Mouse (Mus musculus) liver, embryonic 16.5 days (tissue): ENCODE data around the gene 4930505A04Rik. TPM values are rescaled to one million over a fixed set of nuclear protein-coding genes. Genes with fewer than 3 reads are reported as not detected.
"Not testable (repeated sequence)": the region's sequence is repeated elsewhere in the genome, so short reads cannot be mapped to it uniquely, and the experiment has no call there.

Source experiments
- ATAC-seq: fragments of 200-750 bp; cut with Nextera tagmentation; 2 replicates; pipeline ENCODE4 v1.8.0; 2017; ENCODE audit warnings: low read depth, mild to moderate bottlenecking, moderate number of reproducible peaks, moderate library complexity
- H3K27ac ChIP-seq: fragments of 300-500 bp; sonication (generic); 2 replicates; pipeline ENCODE4 v1.5.1; 2014; ENCODE audit warnings: mild to moderate bottlenecking, low read length
- H3K27me3 ChIP-seq: fragments of 300-500 bp; sonication (generic); 2 replicates; pipeline ENCODE4 v1.6.1; 2014; ENCODE audit warnings: low read depth, low read length, mixed read lengths; ENCODE audit not compliant: control insufficient read depth, insufficient read depth
- H3K36me3 ChIP-seq: fragments of 300-500 bp; sonication (generic); 2 replicates; pipeline ENCODE4 v1.6.1; 2014; ENCODE audit warnings: mild to moderate bottlenecking; ENCODE audit not compliant: control insufficient read depth, insufficient read depth
- H3K4me1 ChIP-seq: fragments of 300-500 bp; sonication (generic); 2 replicates; pipeline ENCODE4 v1.6.1; 2014; ENCODE audit warnings: low read depth, low read length, mixed read lengths; ENCODE audit not compliant: control insufficient read depth
- H3K4me2 ChIP-seq: fragments of 300-500 bp; sonication (generic); 2 replicates; pipeline ENCODE4 v1.6.1; 2014; ENCODE audit warnings: low read depth, low read length, mixed read lengths
- H3K4me3 ChIP-seq: fragments of 300-500 bp; sonication (generic); 2 replicates; pipeline ENCODE4 v1.5.1; 2014; ENCODE audit warnings: low read depth, mild to moderate bottlenecking, low read length
- H3K9ac ChIP-seq: fragments of 300-500 bp; sonication (generic); 2 replicates; pipeline ENCODE4 v1.6.1; 2014; ENCODE audit warnings: low read depth, low read length
- H3K9me3 ChIP-seq: fragments of 300-500 bp; sonication (generic); replicated peaks from 2 replicates; pipeline ENCODE4 v1.6.1; 2016; ENCODE audit warnings: low read length; ENCODE audit not compliant: control insufficient read depth
- whole genome bisulfite sequencing: fragments of 180-500 bp; shearing (Covaris S2); extraction: QIAGEN DNeasy Blood & Tissue Kit; methylation state at CpG from one replicate; pipeline ENCODE4 v1.1.7; 2014; ENCODE audit not compliant: insufficient replicate concordance; 5-methylcytosine and 5-hydroxymethylcytosine counted together
- polyA plus RNA-seq: library from polyadenylated mRNA; unstranded; fragments of >200 nt; fragmentation: Nextera tagmentation; extraction: Ambion mirVana; gene quantifications from 2 replicates; pipeline ENCODE4 v1.2.1, GENCODE M21; 2015

Gene 4930505A04Rik
- polyA plus RNA-seq, 1 experiment from 2014 or later: not detected

DNA sequence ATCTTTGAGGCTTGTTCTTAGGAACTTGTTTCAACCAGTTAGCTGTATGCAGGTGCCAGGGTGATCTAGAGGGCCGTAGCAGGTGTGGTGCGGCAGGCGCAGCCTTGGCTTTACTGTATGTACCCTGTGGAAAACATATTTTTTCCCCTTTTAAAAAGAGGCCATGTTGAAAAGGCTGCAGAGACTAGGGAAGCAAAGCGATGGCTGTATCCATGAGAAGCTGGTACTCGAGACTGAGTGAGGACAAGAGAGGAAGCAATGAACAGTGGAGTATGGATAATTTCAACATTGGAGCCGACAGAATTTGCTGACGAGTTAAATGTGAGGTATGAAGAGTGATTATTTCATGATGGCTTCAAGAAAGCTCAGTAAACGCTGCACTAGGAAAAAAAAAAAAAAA lies 440 bp downstream of the 4930505A04Rik start:
- 56% methylated on average over 8 of the region's 8 CpGs for WGBS
- ATAC-seq: no peak
- no peaks in the 10 kb centered on the region for H3K27me3 ChIP-seq
- no peaks in the 10 kb centered on the region for H3K4me1 ChIP-seq
- H3K36me3 ChIP-seq: no peaks in the 10 kb centered on the region
- H3K4me3 ChIP-seq: no peak overlapping the region
- H3K4me2 ChIP-seq: no peak overlapping the region; the same call in 1 of the 2 replicates
- H3K9me3 ChIP-seq: no peaks in the 10 kb centered on the region
- no peak overlapping the region for H3K9ac ChIP-seq
- H3K27ac ChIP-seq: no peak overlapping the region

DNA sequence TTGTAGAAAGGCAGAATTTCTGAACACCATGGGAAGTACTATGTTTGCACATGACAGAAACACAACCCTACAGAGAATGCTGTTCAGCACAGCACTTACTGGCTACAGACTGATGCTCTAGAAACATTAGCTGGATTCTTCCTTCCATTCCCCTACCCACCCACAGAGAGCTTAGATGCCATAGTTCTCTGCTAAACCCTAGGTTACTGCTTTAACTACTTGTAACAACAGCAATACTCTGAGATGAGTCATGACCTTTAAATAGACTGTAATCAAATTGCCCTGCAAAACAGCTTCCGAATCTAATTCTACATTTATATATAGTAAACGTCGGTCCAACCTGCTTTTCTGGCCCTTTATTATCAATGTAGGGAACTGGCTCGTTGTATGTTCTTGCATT lies 17.3 kb downstream of the 4930505A04Rik start:
- WGBS: 65% methylated on average over 4 of the region's 4 CpGs
- Histone ChIP-seq H3K9ac (no peak overlapping the region), H3K27ac (no peak overlapping the region), H3K9me3 (no peaks in the 10 kb centered on the region), H3K27me3 (no peaks in the 10 kb centered on the region), H3K4me1 (no peaks in the 10 kb centered on the region), H3K36me3 (no peaks in the 10 kb centered on the region), H3K4me2 (no peak overlapping the region), H3K4me3 (no peak overlapping the region)
- no peak for ATAC-seq

DNA sequence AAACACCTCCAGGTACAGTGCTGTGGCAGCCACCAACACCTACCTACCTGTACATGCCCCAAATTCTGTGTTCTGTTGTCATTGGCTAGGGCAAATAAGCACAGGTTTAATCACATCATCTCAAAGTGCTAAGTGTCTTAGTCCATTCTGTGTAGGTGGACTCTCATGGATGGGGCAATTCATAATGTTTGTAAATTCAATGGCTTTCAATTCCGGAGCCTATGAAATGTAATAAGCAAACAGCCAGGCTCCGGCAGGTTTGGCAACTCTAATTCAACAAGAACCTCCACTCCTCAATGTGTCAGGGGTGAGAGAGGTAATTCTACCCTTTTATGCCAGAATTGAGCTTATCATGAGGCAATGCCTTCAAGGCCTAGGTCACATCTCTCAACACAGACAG lies 23.5 kb downstream of the 4930505A04Rik start:
- 70% methylated on average over 2 of the region's 2 CpGs for WGBS
- H3K4me3 ChIP-seq: no peak overlapping the region
- H3K27me3 ChIP-seq: no peaks in the 10 kb centered on the region
- H3K27ac ChIP-seq: no peak overlapping the region
- H3K9me3 ChIP-seq: no peaks in the 10 kb centered on the region
- no peaks in the 10 kb centered on the region for H3K4me1 ChIP-seq
- H3K9ac ChIP-seq: no peak overlapping the region
- no peaks in the 10 kb centered on the region for H3K36me3 ChIP-seq
- ATAC-seq: no peak
- no peak overlapping the region for H3K4me2 ChIP-seq

DNA sequence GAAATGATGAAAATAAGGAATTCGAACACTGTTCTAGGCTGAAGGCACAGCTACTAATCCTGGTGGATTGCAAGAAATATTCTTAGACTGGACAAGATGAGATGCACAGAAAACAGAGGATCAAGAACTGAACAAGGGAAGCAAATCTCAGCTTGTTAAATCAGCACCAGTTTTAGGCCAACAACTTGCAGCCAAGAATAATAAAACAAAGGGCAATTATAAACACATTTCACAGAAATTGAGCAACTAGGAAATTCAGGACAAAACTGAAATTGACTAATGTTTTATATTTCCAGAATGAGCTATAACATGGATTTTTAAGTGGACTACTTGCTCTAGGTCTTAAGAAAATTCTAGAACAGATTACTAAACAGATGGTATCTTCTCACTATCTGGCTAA lies 24.1 kb downstream of the 4930505A04Rik start:
- Histone ChIP-seq H3K9ac (no peak overlapping the region), H3K27me3 (no peaks in the 10 kb centered on the region), H3K9me3 (no peaks in the 10 kb centered on the region), H3K4me1 (no peaks in the 10 kb centered on the region), H3K4me2 (no peak overlapping the region), H3K27ac (no peak overlapping the region), H3K4me3 (no peak overlapping the region), H3K36me3 (no peaks in the 10 kb centered on the region)
- ATAC-seq: no peak
- WGBS: 66% methylated on average over 1 of the region's 1 CpGs

DNA sequence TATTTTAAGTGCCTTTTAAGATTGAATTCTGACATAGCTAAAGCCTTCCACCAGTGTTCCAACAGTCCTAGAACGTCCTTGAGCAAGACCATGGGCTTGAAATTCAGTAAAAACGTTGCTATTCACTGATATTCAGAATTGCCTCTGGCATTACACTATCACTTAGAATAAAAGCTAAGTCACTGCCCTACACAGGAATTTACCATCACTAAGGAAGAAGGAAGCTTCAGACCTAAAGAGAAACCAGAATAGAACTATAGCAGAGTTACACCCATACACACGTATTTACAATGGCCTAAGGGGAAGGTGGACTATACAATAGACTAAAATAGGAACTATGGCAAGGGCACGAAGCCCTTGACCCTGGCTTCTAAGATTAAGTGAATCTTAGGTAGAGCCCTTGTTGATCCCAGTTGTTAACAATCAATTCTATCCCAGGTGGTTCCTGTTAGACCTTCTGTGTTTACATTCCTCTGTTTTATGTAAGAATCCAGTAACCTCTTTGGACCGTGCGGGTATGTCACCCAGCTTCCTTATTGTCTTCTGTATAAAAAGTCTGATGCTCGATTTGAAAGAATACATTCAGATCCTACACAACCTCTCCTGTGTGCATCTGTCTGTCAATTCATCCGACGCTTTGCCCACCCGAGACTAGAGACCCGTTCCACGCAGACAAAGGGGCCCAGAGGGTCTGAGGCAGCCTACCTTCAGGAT lies 27.3 kb downstream of the 4930505A04Rik start:
- H3K27me3 ChIP-seq, H3K4me2 ChIP-seq, ATAC-seq, H3K4me1 ChIP-seq, H3K27ac ChIP-seq, H3K4me3 ChIP-seq, H3K9me3 ChIP-seq, H3K36me3 ChIP-seq, H3K9ac ChIP-seq: not testable (repeated sequence)
- 65% methylated on average over 12 of the region's 12 CpGs for WGBS

DNA sequence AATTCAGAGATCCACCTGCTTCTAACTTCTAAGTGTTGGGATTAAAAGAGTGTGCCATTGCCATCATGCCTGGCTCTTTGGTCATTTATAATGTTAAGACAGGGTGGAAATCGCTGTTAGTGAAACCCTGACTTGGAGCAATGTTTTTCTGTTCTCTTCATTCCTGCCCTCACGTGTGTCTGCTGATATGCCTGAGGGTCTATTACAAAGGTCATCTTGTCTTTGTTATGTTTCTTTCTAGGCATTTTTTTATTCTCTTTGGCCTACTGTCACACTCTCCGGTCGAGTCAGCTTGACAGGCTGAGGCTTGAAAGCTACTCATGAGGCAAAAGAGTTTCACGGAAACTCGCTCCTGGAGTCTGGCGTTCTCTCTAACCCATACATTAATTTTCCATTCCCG lies 27.9 kb downstream of the 4930505A04Rik start:
- H3K36me3 ChIP-seq: no peaks in the 10 kb centered on the region
- no peak overlapping the region for H3K4me2 ChIP-seq
- H3K9ac ChIP-seq: no peak overlapping the region
- ATAC-seq: no peak
- H3K9me3 ChIP-seq: no peaks in the 10 kb centered on the region
- no peaks in the 10 kb centered on the region for H3K27me3 ChIP-seq
- no peaks in the 10 kb centered on the region for H3K4me1 ChIP-seq
- H3K4me3 ChIP-seq: no peak overlapping the region
- no peak overlapping the region for H3K27ac ChIP-seq
- WGBS: 70% methylated on average over 8 of the region's 8 CpGs

DNA sequence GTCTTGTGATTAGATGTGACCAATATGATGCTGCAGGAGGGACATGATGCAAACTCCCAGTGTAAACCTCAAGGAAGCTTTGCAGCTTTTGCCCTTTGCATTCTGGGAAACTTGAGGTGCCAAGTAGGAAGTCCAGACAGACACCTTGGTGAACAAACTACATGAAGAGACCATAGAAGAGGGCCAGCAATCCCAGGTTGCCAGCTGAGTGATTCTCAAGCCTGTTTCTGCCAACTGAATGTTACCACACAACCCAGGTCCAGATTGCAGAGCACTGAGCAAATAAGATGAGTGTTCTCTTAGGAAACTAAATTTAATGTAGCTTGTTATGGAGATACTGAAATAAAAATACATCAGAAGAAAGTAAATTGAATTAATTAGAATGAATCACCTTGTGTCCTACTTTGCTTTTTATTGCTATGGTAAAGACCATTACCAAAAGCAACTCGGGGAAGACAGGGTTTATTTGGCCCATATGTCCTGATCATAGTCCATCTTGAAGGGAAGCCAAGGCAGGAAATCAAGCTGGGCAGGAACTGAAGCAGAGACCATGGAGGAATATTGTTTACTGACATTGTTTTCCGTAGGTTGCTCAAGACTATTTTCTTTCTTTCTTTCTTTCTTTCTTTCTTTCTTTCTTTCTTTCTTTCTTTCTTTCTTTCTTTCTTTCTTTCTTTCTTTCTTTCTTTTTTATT lies 38.2 kb downstream of the 4930505A04Rik start:
- H3K4me3 ChIP-seq: no peak overlapping the region
- H3K9ac ChIP-seq: no peak overlapping the region
- WGBS: 45% methylated on average over 2 of the region's 2 CpGs

DNA sequence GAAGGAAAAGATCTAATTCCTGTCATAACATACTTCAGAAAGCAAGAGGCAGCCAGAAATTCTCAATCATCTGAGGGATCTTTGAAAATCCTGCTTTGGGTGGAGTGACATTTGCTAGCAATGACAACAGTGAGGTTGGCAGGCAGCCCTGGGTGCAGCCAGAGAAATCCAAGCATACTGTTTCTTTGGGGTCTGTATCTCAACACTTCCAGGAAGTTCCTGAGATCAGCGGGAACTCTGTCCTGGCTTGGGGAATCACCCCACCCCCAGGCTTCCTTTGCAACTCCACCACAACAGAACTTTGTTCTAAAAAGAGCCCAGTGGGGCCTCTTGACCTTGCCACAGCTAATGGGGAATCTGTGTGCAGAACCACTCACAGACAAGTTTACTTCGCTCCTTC lies 66.0 kb downstream of the 4930505A04Rik start:
- Histone ChIP-seq H3K27ac (no peak overlapping the region), H3K36me3 (no peaks in the 10 kb centered on the region), H3K9me3 (no peaks in the 10 kb centered on the region), H3K27me3 (no peaks in the 10 kb centered on the region), H3K4me3 (no peak overlapping the region), H3K9ac (no peak overlapping the region), H3K4me1 (no peaks in the 10 kb centered on the region), H3K4me2 (no peak overlapping the region)
- WGBS: 31% methylated on average over 2 of the region's 2 CpGs
- ATAC-seq: no peak

More for the DNA sequence above, 38.2 kb downstream of the 4930505A04Rik start:
- Histone ChIP-seq H3K36me3 (no peaks in the 10 kb centered on the region), H3K9me3 (no peaks in the 10 kb centered on the region), H3K27ac (no peak overlapping the region), H3K27me3 (no peaks in the 10 kb centered on the region), H3K4me2 (no peak overlapping the region), H3K4me1 (no peaks in the 10 kb centered on the region)
- no peak for ATAC-seq

DNA sequence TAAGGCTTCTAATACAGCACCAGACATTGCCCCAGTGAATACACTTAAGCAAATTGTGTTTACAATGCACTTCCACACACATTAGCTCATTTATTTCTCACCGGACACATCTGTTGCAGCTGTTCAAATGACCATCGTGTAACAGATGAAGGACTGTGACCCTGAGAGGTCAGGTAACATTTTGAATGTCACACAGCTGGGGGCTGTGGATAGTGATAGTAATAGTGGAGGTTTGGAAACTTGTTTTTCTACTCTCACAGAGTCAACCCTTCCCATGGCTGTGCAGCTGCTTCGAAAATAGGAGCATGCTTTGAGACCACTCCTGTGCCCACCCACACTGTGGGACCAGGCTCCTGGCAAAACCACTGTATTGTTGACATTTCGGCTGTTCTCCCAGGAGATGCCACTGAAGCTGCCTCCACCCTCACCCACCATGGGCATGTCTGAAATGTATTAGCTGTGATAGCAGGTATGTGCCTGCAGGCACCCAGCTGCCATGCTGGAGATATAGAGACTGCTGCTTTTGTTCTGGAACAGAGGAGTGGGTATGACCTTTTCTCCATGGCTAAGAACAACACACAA lies 66.9 kb downstream of the 4930505A04Rik start:
- ATAC-seq: no peak
- WGBS: 56% methylated on average over 4 of the region's 4 CpGs
- no peak overlapping the region for H3K9ac ChIP-seq
- H3K4me3 ChIP-seq: no peak overlapping the region
- no peaks in the 10 kb centered on the region for H3K27me3 ChIP-seq
- no peak overlapping the region for H3K27ac ChIP-seq
- H3K4me2 ChIP-seq: no peak overlapping the region
- H3K4me1 ChIP-seq: no peaks in the 10 kb centered on the region
- no peaks in the 10 kb centered on the region for H3K36me3 ChIP-seq
- no peaks in the 10 kb centered on the region for H3K9me3 ChIP-seq
